Mouse (Mus musculus) lung, adult 18-20 months (tissue): Measurements from ENCODE around the gene Aak1.

Experiments used
- DNase-seq, 2 experiments: peaks; one replicate each; pipeline ENCODE4 v3.0.0; 2022; ENCODE audit warnings: mixed read lengths in 2 of 2

The Aak1 gene

DNA sequence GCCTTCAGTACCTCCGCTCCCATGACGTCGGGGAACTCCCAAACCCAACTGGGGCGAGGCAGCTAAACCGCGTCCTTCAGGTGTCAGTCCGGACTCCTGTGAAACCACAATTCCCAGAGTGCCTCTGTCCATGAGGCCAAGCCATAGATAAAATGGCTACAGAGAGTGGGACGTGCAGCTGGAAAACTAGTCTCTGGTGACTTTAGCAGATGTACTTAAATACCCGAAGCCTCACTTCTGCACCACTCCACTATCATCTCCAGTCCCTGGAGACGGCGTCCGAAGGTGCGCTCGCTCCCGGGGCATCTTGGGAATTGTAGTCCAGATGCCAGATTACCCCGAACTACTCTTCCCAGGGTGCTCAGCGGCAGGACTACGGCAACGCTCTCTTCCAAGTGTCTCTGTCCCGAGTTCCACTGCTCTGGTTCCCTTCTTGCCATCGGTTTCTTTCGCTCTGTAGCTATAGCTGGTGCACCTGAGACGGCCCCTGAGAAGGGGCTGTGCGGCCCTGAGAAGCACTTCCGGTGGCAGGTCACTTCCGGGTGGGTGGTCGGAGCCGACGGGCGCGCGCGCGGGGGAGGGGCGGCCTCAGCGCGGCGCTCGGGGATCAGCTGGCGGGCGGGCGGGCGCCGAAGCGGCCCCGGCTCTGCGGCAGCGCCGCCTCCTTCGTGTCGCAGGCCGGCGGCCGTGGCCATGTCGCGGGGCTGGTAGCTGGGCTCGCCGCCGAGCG, at the start of gene Aak1:
Aak1 (plus strand) TSS at position 603 of the 730 bp plus-strand sequence.
- peak; percentile 90 to 92 for DNase-seq

DNA sequence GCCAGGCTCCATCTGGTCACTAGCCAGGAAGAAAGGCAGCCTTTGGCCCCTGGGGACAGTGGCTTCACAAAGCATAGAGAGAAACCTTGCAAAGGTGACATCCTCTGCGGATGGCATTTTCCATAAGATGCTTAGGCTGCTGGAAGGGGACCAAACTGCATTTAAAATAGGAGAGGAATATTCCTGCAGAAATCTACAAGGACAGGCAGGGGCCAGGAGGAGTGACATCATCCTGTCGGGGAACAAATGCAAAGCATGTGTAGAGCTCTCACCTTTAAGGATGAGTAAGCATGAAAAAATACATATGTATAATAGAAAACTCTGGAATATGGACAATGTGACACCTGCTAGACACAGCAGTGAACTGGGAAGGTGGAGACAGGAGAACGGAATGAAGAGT, 48.9 kb upstream of the Aak1 start:
- DNase-seq, result no peak

- no peak for DNase-seq
Measured at GRCm38 (mm10) chr6:86801431-86801830, 47.9 kb upstream of the Aak1 start.

- DNase-seq, result no peak
Measured at GRCm38 (mm10) chr6:86804646-86805045, 44.7 kb upstream of the Aak1 start.

DNA sequence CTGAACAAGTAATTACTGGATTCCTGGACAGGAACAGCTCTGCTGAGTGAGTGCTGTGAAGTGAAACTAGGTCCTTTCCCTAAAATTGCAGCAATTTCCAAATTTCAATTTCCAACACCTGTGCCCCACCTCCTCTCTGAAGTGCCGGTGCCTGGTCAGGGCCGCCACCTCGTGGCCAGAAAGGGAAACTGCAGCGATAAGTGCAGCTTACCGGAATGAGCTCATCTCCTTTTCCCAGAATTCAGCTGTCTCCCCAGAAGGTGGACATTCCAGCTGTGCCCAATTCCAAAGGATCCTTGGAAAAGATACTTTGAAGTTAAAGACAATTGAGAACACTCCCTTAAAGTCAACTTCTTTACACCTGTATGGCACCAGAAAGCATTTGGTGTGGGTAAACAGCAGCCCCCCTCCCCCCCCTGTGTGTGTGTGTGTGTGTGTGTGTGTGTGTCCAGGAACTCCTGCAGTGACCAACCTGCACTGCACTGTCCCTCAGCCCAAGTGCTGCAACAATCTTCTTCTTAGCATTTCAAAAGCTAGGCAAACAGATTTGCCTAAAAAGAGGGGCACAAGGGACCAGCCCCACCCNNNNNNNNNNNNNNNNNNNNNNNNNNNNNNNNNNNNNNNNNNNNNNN, 42.7 kb upstream of the Aak1 start:
- peak; percentile 69 to 76 for DNase-seq

- no peak for DNase-seq
Measured at GRCm38 (mm10) chr6:86812919-86813318, 36.4 kb upstream of the Aak1 start.

GRCm38 (mm10) chr6:86813341-86813740, 36.0 kb upstream of the Aak1 start:
- DNase-seq, result peak; percentile 39 to 54

DNA sequence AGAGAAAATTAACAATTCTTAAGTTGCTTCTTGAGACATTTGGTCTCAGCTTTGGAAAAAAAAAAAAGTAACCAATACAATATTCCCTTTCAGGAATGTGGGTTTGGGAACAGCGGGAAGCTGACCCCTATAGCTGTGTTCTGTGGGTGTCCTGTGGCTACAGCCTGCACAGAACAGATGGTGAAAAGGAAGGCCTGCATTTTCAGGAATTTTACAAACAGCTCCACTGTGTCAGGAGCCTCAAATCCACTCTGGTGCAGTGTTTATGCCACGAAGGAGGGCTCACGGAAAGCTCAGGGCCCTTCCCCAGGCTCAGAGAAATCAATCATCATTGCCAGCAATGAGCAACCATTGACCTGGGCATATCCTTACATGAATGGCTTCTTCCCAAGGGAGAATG, 34.4 kb upstream of the Aak1 start:
- DNase-seq, result no peak

DNA sequence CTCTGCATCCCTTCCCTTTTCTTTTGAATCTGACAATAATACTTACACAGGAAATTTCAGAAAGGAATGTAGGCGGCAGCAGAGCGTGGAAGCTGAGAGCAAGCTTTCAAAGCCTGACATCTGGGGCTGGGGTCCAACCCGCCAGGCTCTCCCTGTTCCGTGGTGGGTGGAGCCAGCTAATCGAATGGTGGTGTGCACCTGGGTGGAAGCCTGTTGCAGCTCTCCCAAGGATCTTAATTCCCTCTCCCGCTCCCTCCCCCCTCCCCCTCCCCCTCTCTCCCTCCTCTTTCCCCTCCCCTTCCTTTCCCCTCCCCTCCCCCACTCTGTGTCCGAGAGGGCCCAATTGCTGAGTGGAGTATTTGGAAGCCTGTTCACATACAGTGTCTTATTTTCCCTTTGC, 33.9 kb upstream of the Aak1 start:
- no peak for DNase-seq

- peak; percentile 15 to 51 for DNase-seq
Measured at GRCm38 (mm10) chr6:86816586-86816985, 32.7 kb upstream of the Aak1 start.

DNA sequence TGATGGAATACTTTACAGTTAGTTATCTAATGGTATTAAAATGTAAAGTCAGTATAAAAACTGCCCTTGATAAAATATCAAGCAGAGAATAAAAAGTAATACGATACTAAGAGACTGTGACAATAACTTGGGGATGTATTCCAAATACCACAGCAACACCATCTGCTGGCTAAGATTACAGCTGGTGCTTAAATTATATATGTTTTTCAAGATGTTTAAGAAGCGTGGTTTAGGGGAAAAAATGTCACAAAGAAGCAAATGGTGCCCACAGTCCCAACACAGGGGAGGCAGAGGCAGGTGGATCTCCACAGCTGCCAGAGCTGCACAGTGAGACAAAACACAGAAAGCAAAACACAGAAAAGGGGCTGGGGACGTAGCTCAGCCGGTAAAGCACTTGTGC, 30.4 kb upstream of the Aak1 start:
- DNase-seq, result no peak

DNA sequence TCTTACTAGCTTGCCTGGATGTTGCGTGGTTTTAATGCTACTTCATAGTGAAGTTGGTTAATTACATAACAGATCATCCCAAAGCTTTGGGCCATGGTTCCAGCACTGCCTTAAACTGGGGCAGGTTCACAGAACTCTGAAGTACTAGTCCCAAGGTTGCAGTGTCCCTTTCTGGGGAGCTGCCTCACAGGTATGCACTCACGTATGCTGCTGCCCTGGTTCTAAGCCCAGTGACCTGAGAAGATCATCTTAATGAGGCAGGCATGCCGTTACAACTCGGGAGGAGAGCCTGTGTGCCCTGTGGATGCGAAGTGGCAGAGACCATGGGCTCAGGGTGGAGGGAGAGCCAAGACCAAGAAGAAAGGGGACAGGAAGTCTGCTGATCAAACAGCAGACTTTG, 29.4 kb upstream of the Aak1 start:
- DNase-seq, result no peak

- peak; percentile 20 to 24 for DNase-seq
Measured at GRCm38 (mm10) chr6:86820690-86821089, 28.6 kb upstream of the Aak1 start.

DNA sequence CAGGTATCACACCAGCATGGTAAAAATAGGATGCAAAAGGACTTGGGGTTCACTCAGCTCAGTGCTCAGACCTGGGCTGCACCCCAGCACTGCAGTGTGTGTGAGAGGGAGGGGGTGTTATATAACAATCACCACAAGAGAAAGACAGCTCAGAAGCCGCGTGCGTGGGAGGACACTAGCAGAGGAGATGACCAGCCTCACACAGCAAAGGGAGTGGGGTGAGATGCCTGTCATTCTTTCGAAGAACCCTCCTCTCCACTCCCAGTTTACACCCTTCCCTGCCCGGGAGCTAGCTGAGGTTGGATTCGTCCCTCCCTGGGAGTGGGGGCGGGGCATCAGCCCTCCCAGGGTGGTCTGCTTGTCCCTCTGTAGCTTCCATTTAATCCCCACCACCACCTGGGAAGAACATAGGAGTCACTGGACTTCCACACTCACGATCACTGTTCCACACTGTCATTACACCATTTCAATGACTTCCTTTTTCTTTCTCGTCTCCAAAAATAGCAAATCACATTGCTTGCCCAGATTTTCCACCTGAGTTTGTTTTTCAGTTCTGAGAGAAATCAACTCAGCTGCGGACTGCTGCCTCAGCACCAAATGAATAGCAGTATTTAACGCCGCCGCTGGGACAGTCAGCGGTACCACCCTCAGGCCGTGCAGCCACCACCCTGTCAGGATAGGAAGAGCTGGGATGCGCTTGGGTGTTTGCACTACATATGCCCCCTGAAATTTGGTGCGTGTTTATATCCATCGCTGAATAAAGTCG, 26.8 kb upstream of the Aak1 start:
- peak; percentile 24 to 46 for DNase-seq

- DNase-seq, result no peak
Measured at GRCm38 (mm10) chr6:86823051-86823431, 26.3 kb upstream of the Aak1 start.

- DNase-seq, result peak; percentile 76 to 82
Measured at GRCm38 (mm10) chr6:86823824-86824223, 25.5 kb upstream of the Aak1 start.

GRCm38 (mm10) chr6:86824401-86824800, 24.9 kb upstream of the Aak1 start:
- no peak for DNase-seq

DNA sequence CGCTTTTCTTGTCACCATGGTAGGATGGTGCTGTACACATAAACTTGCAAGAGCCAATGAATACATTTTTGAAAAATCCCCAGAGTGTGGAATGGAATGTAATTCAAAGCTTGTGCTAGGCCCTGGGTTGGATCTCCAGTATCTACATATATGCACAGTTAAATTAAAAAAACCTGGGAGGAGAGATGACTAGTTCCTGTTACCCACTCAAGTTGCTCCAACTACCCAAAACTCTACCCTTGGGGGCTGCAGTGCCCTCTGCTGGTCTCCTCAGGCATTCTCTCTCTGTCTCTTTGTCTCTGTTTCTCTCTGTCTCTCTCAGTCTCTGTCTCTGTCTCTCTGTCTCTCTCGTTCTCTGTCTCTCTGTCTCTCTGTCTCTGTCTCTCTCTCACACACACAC, 21.9 kb upstream of the Aak1 start:
- DNase-seq, result no peak

GRCm38 (mm10) chr6:86829768-86830167, 19.5 kb upstream of the Aak1 start:
- DNase-seq, result no peak

GRCm38 (mm10) chr6:86830738-86831500, 18.4 kb upstream of the Aak1 start:
- DNase-seq, result peak; percentile 72 to 77

DNA sequence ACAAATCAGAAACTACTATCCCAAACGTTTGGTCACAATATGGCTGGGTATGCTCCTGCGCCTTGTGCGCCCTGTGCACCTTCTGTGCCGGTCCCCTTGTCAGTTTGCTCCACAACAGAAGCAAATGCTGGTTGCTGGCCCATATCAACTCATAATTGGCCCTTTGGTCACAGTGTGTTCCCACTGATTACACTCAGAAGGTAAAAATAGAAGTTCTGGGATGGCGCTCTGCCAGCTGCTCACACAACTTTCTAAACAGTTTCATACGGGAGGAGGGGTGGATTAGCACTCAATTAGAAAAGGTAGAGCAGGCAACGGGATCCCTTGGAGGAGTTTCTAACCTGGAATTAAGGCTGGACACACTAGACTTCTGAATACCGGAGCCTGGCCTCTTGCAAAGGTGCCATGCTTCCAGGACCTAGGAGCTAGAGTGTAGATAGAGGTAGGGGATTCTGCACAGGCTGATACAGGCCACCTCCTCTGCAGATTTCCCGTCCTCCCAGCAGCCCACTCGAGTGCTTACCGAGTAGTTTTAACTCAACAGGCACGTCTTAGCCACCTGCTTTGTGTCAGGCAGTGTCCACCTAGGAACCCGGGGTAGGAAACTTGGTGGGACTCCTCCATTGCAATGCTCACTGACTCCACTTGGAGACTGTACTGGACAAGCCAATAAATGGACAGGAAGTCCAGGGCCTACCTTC, 16.4 kb upstream of the Aak1 start:
- DNase-seq, result peak; percentile 86 to 91

DNA sequence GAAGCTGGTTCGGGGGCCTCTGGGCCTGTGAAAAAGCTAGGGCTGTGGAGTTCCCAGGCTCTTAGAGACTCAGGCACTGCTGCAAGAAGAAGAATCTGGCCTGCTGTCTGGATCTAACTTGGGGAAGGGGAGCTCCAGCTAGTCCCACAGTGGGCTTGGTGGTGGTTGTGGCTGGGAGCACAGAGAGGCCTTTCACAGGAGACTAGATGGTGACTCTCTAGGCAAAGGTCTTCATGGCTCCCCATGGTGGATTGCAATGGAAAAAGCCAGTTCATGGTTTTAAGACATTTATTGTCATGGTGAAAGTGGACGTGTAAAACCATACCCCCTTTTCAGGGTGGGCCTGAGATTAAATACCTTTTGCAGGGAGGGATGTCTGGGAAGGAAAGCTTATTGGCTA, 10.2 kb upstream of the Aak1 start:
- DNase-seq, result no peak
